Mouse (Mus musculus): Measurements from ENCODE around the gene Nprl3. TPM values are rescaled to one million over a fixed set of nuclear protein-coding genes. Genes with fewer than 3 reads are reported as not detected.
A peak's percentile ranks its signal among the peaks of the same experiment; 100 is the strongest.

Gene Nprl3
- polyA plus RNA-seq, 1 experiment, result 81.0 TPM

GRCm38 (mm10) chr11:32280646-32281045, 13.1 kb upstream of the Nprl3 start:
- no peak for DNase-seq
- Histone ChIP-seq H3K27me3 (ENCODE audit: control insufficient read depth, insufficient read depth, low read length) (no peaks in the 10 kb centered on the region), H3K27ac (ENCODE audit: insufficient read depth, low read length) (no peak overlapping the region), H3K4me1 (ENCODE audit: control insufficient read depth, insufficient read depth, low read length) (no peaks in the 10 kb centered on the region), H3K4me3 (replicated peaks; ENCODE audit: insufficient read depth, low read depth, low read length) (no peak overlapping the region)
- 59% methylated on average over 2 of the region's 2 CpGs for WGBS
- no peak for TF ChIP-seq CTCF (IDR thresholded peaks at IDR 0.05; ENCODE audit: borderline replicate concordance, insufficient read depth, low read depth, low read length)
- TF ChIP-seq POLR2A (IDR thresholded peaks at IDR 0.05; ENCODE audit: borderline replicate concordance, insufficient read depth, low read length), result no peak

DNA sequence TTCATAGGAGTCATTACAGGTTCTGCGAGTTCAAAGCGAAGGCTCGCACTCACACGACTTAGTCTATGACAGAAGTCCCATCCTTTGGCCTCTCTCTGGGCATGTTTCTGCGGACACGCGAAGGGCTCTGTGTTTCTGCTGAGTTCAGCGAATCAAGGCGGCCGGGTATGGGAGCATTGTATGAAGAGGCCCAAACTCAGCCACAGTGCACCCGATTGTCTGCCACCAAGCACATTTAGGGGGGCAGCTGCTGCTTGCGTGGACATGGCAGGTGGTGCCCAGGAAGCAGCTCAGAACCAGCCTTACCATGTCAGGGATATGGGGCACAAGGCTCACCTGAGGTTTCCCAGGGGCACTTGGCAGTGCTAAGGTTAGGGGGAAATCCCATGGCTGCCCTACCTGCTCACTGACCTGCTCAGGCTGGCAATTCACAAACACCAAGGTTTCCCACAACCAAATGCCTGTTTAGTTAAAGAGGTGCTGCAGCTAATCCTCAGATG, 11.0 kb upstream of the Nprl3 start:
- DNase-seq, result no peak
- TF ChIP-seq CTCF (IDR thresholded peaks at IDR 0.05; ENCODE audit: borderline replicate concordance, insufficient read depth, low read depth, low read length), result no peak
- TF ChIP-seq POLR2A (IDR thresholded peaks at IDR 0.05; ENCODE audit: borderline replicate concordance, insufficient read depth, low read length), result no peak
- Histone ChIP-seq H3K4me3 (replicated peaks; ENCODE audit: insufficient read depth, low read depth, low read length) (no peak overlapping the region), H3K27me3 (ENCODE audit: control insufficient read depth, insufficient read depth, low read length) (no peaks in the 10 kb centered on the region), H3K27ac (ENCODE audit: insufficient read depth, low read length) (no peak overlapping the region), H3K4me1 (ENCODE audit: control insufficient read depth, insufficient read depth, low read length) (no peaks in the 10 kb centered on the region)
- WGBS, result 80% methylated on average over 12 of the region's 12 CpGs

- Histone ChIP-seq H3K27me3 (ENCODE audit: control insufficient read depth, insufficient read depth, low read length) (no peaks in the 10 kb centered on the region), H3K4me3 (replicated peaks; ENCODE audit: insufficient read depth, low read depth, low read length) (no peak overlapping the region), H3K4me1 (ENCODE audit: control insufficient read depth, insufficient read depth, low read length) (no peaks in the 10 kb centered on the region), H3K27ac (ENCODE audit: insufficient read depth, low read length) (no peak overlapping the region)
- WGBS, result 75% methylated on average over 21 of the region's 21 CpGs
- no peak for TF ChIP-seq POLR2A (IDR thresholded peaks at IDR 0.05; ENCODE audit: borderline replicate concordance, insufficient read depth, low read length)
- no peak for TF ChIP-seq CTCF (IDR thresholded peaks at IDR 0.05; ENCODE audit: borderline replicate concordance, insufficient read depth, low read depth, low read length)
- no peak for DNase-seq
Measured at GRCm38 (mm10) chr11:32277736-32278457, 10.4 kb upstream of the Nprl3 start.

GRCm38 (mm10) chr11:32276347-32276746, 8.8 kb upstream of the Nprl3 start, which contains the start of gene Hba-x:
TSS of gene Hba-x (plus strand) at chr11:32276400.
- TF ChIP-seq POLR2A (IDR thresholded peaks at IDR 0.05; ENCODE audit: borderline replicate concordance, insufficient read depth, low read length) (no peak), CTCF (IDR thresholded peaks at IDR 0.05; ENCODE audit: borderline replicate concordance, insufficient read depth, low read depth, low read length) (no peak)
- whole genome bisulfite sequencing, result 76% methylated on average over 3 of the region's 3 CpGs
- no peak within 1 kb of the TSS for H3K4me3 ChIP-seq (replicated peaks; ENCODE audit: insufficient read depth, low read depth, low read length)
- H3K27ac ChIP-seq (ENCODE audit: insufficient read depth, low read length), result no peak within 1 kb of the TSS
- H3K4me1 ChIP-seq (ENCODE audit: control insufficient read depth, insufficient read depth, low read length), result no peaks in the 10 kb centered on the region
- H3K27me3 ChIP-seq (ENCODE audit: control insufficient read depth, insufficient read depth, low read length), result no peaks in the 10 kb centered on the region
- DNase-seq, result no peak

- Histone ChIP-seq H3K4me1 (ENCODE audit: control insufficient read depth, insufficient read depth, low read length) (no peaks in the 10 kb centered on the region), H3K27me3 (ENCODE audit: control insufficient read depth, insufficient read depth, low read length) (no peaks in the 10 kb centered on the region), H3K27ac (ENCODE audit: insufficient read depth, low read length) (no peak overlapping the region), H3K4me3 (replicated peaks; ENCODE audit: insufficient read depth, low read depth, low read length) (no peak overlapping the region)
- WGBS, result 39% methylated on average over 4 of the region's 4 CpGs
- TF ChIP-seq POLR2A (IDR thresholded peaks at IDR 0.05; ENCODE audit: borderline replicate concordance, insufficient read depth, low read length) (no peak), CTCF (IDR thresholded peaks at IDR 0.05; ENCODE audit: borderline replicate concordance, insufficient read depth, low read depth, low read length) (no peak)
- DNase-seq, result no peak
Measured at GRCm38 (mm10) chr11:32271178-32271577, 3.7 kb upstream of the Nprl3 start.

DNA sequence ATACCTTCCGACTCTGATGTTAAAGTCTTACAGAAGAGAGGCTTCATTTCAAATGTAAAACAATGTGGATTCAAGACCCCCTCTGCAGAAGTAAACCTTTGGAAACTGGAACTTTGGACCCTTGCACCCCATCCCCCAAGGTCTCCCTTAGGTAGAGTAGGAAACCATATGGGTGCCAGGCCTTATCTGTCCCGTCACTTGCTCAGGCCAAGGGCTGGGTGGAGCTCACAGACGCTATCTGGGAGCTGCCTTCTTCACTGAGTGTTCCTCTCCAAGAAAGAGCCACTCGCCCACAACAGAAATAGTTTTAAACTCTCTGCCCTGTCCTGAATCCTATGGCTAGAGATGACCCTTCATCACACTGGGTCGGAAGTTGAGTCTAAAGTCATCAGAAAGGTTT, 1.4 kb upstream of the Nprl3 start:
- H3K4me1 ChIP-seq (ENCODE audit: control insufficient read depth, insufficient read depth, low read length), result no peaks in the 10 kb centered on the region
- no peak overlapping the region for H3K4me3 ChIP-seq (replicated peaks; ENCODE audit: insufficient read depth, low read depth, low read length)
- no peak for DNase-seq
- no peaks in the 10 kb centered on the region for H3K27me3 ChIP-seq (ENCODE audit: control insufficient read depth, insufficient read depth, low read length)
- H3K27ac ChIP-seq (ENCODE audit: insufficient read depth, low read length), result no peak overlapping the region
- WGBS, result 85% methylated on average over 5 of the region's 5 CpGs
- no peak for TF ChIP-seq POLR2A (IDR thresholded peaks at IDR 0.05; ENCODE audit: borderline replicate concordance, insufficient read depth, low read length)
- no peak for TF ChIP-seq CTCF (IDR thresholded peaks at IDR 0.05; ENCODE audit: borderline replicate concordance, insufficient read depth, low read depth, low read length)

DNA sequence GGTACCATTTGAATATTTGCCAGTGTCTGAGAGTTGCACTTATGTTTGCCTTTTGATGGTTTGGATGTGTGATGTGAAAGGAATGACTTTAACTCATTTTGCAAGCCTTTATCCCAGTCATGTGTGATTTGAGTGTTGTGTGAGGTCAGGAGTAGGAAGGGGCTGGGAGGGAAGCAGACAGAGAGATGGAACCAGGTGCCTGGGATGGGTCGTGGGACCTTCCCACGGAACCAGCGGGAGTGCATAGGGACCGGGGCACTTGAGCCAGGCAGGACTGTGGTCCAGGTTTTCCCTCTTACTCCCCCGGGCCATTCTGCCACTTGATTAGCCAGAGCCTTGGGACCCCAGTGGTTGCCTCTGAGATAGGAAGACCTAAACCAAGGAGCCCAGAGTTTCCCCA, 457 bp upstream of the Nprl3 start:
- TF ChIP-seq POLR2A (IDR thresholded peaks at IDR 0.05; ENCODE audit: borderline replicate concordance, insufficient read depth, low read length) (no peak), CTCF (IDR thresholded peaks at IDR 0.05; ENCODE audit: borderline replicate concordance, insufficient read depth, low read depth, low read length) (no peak)
- DNase-seq, result peak; percentile 18 to 29
- Histone ChIP-seq H3K4me1 (ENCODE audit: control insufficient read depth, insufficient read depth, low read length) (no peaks in the 10 kb centered on the region), H3K27me3 (ENCODE audit: control insufficient read depth, insufficient read depth, low read length) (no peaks in the 10 kb centered on the region), H3K4me3 (replicated peaks; ENCODE audit: insufficient read depth, low read depth, low read length) (peak overlapping the region; percentile 98), H3K27ac (ENCODE audit: insufficient read depth, low read length) (no peak overlapping the region)
- 16% methylated on average over 5 of the region's 5 CpGs for WGBS

DNA sequence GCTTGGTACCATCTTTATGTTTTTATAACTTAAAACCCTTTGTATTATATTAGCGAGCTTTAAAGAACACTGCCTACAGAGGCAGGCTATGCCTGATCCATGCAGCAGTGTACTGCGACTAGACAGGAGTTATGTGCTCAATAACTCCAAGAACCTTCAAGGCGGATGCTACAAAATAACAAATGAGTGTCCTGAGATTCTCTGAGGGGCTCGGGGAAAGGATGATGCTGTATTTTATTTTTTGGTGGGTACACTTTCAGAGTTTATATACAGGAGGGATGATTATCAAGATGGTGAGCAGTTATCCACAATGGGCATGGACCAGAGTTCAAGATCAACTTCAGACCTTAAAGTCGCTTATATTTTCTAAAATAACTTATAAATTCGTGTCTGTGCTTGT, 731 bp downstream of the Nprl3 start:
- WGBS, result 16% methylated on average over 6 of the region's 6 CpGs
- peak overlapping the region; percentile 96 for H3K27ac ChIP-seq (ENCODE audit: insufficient read depth, low read length)
- no peak for TF ChIP-seq POLR2A (IDR thresholded peaks at IDR 0.05; ENCODE audit: borderline replicate concordance, insufficient read depth, low read length)
- no peak for TF ChIP-seq CTCF (IDR thresholded peaks at IDR 0.05; ENCODE audit: borderline replicate concordance, insufficient read depth, low read depth, low read length)
- DNase-seq, result no peak
- no peaks in the 10 kb centered on the region for H3K4me1 ChIP-seq (ENCODE audit: control insufficient read depth, insufficient read depth, low read length)
- no peaks in the 10 kb centered on the region for H3K27me3 ChIP-seq (ENCODE audit: control insufficient read depth, insufficient read depth, low read length)
- H3K4me3 ChIP-seq (replicated peaks; ENCODE audit: insufficient read depth, low read depth, low read length), result peak overlapping the region; percentile 98

Measured in cerebellum, adult 2 months (tissue).